Mouse (Mus musculus) stomach, embryonic 15.5 days (tissue): ENCODE measurements around the gene Mfng. TPM values are rescaled to one million over a fixed set of nuclear protein-coding genes. Genes with fewer than 3 reads are reported as not detected.
A peak's percentile ranks its signal among the peaks of the same experiment; 100 is the strongest.

Source experiments
- ATAC-seq: fragments of 200-750 bp; cut with Nextera tagmentation; 2 replicates; pipeline ENCODE4 v1.8.0; 2017; ENCODE audit warnings: low read depth, moderate number of reproducible peaks, moderate TSS enrichment; ENCODE audit not compliant: insufficient read depth, low FRiP score
- H3K27ac ChIP-seq: fragments of 300-500 bp; sonication (generic); 2 replicates; pipeline ENCODE4 v1.5.1; 2015; ENCODE audit warnings: mild to moderate bottlenecking, inconsistent platforms
- H3K27me3 ChIP-seq: fragments of 300-500 bp; sonication (generic); replicated peaks from 2 replicates; pipeline ENCODE4 v1.6.1; 2015; ENCODE audit warnings: inconsistent platforms
- H3K36me3 ChIP-seq: fragments of 300-500 bp; sonication (generic); 2 replicates; pipeline ENCODE4 v1.6.1; 2015; ENCODE audit warnings: inconsistent platforms
- H3K4me1 ChIP-seq: fragments of 300-500 bp; sonication (generic); 2 replicates; pipeline ENCODE4 v1.6.1; 2015; ENCODE audit warnings: inconsistent platforms
- H3K4me2 ChIP-seq: fragments of 300-500 bp; sonication (generic); 2 replicates; pipeline ENCODE4 v1.6.1; 2015; ENCODE audit warnings: mild to moderate bottlenecking, inconsistent platforms
- H3K4me3 ChIP-seq: fragments of 300-500 bp; sonication (generic); replicated peaks from 2 replicates; pipeline ENCODE4 v1.5.1; 2015; ENCODE audit warnings: inconsistent platforms
- H3K9ac ChIP-seq: fragments of 300-500 bp; sonication (generic); 2 replicates; pipeline ENCODE4 v1.6.1; 2015; ENCODE audit warnings: inconsistent platforms
- H3K9me3 ChIP-seq: fragments of 300-500 bp; sonication (generic); 2 replicates; pipeline ENCODE4 v1.6.1; 2016; ENCODE audit warnings: inconsistent platforms
- WGBS: fragments of 180-500 bp; shearing (Covaris S2); methylation state at CpG from one replicate; pipeline ENCODE4 v1.1.7; 2015; 5-methylcytosine and 5-hydroxymethylcytosine counted together
- polyA plus RNA-seq: library from polyadenylated mRNA; unstranded; fragments of >200 nt; fragmentation: Nextera tagmentation; extraction: Ambion mirVana; gene quantifications from 2 replicates; pipeline ENCODE4 v1.2.1, GENCODE M21; 2015

Mfng gene
- polyA plus RNA-seq, 1 experiment from 2014 or later: 18.0 TPM

DNA sequence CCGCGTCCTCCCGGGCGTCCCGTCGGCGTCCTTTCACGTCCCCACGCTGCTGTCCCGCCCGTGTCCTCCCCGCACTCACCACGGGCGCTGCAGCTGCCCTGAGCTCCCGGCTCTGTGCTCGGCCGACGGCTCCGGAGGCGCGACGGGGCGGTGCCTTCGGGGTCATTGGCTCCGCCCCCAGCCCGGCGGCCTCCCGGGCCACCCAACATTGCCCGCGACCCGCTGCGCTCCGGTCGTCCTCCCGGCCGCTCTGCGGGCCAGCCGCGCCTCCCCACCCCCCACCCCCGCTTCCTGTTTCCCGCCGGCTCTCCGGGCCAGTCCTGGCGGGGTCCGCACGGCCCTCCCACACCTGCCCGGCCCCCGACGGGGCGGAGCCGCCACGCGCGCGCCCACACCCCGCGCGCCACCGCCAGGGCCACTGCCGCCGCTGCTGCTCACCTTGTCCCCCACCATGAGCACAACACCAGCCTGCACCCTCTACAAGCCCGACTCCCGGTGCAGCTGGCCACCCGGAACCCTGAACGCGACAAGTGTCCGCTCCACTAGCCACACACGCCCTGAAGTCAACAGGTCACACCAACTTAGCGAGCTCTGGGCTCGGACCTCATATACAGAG, 29.6 kb upstream of the Mfng start, which contains the start of gene Card10:
TSS of gene Card10 (minus strand) at position 267 of the 616 bp plus-strand sequence.
- peak; percentile 62 for ATAC-seq
- Histone ChIP-seq H3K4me1 (peaks cover 43% of the 10 kb centered on the region), H3K36me3 (no peaks in the 10 kb centered on the region), H3K9me3 (no peaks in the 10 kb centered on the region), H3K27me3 (no peaks in the 10 kb centered on the region), H3K4me3 (peak within 1 kb of the TSS; percentile 73), H3K9ac (peak within 1 kb of the TSS; percentile 60), H3K4me2 (peak within 1 kb of the TSS; percentile 99), H3K27ac (peak within 1 kb of the TSS; percentile 69)
- WGBS: 1% methylated on average over 63 of the region's 70 CpGs

DNA sequence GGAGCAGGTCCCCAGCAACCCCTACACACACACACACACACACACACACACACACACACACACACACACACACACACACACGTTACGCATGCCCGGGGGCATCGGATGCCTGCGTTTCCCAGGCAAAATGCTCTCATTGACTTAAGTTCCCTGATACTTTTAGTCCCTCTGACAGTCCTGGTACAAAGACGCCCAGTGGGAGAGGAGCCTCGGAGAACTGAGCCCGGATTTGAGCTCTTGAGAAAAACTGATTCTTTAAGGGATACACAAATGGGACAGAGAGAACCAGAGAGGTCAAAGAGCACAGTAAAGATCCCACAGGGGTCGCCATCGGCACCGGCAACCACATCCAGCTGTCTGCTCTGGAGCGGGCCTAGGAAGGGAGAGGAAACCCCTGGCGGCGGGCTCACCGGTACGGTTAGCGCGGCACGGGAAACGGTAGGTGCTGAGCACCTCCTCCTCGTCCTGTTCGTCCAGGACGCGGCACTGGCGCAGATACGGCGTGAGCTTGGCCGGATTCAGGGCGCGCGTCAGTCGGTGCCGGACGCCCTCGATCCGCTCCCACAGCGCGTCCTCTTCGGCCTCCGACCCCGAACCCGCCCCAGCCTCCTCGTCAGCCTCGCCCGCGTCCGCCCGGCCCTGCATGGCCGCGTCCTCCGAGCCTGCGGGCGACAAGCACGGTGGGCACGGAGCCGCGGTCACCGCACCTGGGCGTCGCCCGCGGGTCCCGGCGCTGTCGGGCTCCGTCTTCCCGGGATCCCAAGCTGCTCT, 28.9 kb upstream of the Mfng start:
- ATAC-seq: 0 out of 2 replicates have a peak, but pooled peaks have one; percentile 15
- peaks cover 42% of the 10 kb centered on the region for H3K4me1 ChIP-seq
- 3% methylated on average over 67 of the region's 67 CpGs for whole genome bisulfite sequencing
- H3K4me2 ChIP-seq: peak overlapping the region; percentile 99
- peak overlapping the region; percentile 69 for H3K27ac ChIP-seq
- H3K9me3 ChIP-seq: no peaks in the 10 kb centered on the region
- H3K9ac ChIP-seq: peak overlapping the region; percentile 60
- peak overlapping the region; percentile 73 for H3K4me3 ChIP-seq
- H3K27me3 ChIP-seq: no peaks in the 10 kb centered on the region
- no peaks in the 10 kb centered on the region for H3K36me3 ChIP-seq

DNA sequence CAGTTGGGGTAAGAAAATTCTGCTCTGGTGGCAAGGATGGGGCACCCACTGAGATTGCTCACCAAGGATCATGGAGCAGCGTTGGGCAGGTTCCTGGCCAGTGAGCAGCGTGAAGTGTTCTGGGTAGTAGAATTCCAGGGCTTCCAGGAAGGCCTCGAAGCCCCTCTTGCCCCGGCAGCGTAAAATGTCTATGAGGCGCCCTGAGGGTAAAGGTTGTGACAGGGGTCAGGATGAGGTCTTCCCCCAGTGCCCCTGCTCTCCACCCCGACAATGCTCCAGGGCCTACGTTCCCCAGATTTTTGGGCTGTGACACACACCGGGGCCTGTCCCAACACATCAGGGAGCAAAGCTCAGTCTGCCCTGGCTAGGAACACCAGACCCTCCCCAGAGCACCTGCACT, 28.3 kb upstream of the Mfng start:
- WGBS: 68% methylated on average over 9 of the region's 9 CpGs

DNA sequence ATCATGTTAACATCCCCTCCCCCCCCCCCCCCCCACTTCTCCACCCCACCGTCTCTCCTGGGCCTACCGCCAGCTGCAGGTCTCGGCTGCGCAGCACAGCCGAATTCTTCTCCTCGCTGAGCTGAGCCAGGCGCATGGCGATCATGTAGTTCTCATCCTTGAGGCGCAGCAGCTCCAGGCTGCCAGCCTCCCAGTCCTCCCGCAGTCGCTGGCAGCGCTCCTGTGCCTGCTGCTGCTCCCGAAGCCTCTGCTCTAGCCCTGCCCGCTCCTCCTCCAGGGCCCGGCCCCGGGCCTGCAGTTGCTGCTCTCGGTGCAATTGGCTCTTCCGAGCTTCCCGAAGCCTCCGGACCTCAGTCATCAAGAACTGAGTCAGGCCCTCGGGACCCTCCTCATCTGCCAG, 25.8 kb upstream of the Mfng start:
- H3K9me3 ChIP-seq: no peaks in the 10 kb centered on the region
- no peak for ATAC-seq
- peaks cover 36% of the 10 kb centered on the region for H3K4me1 ChIP-seq
- H3K9ac ChIP-seq: no peak overlapping the region
- no peaks in the 10 kb centered on the region for H3K27me3 ChIP-seq
- H3K4me2 ChIP-seq: no peak overlapping the region
- H3K36me3 ChIP-seq: no peaks in the 10 kb centered on the region
- no peak overlapping the region for H3K4me3 ChIP-seq
- no peak overlapping the region for H3K27ac ChIP-seq
- 56% methylated on average over 20 of the region's 21 CpGs for WGBS

More for the DNA sequence above, 28.3 kb upstream of the Mfng start:
- H3K27ac ChIP-seq: no peak overlapping the region
- H3K4me3 ChIP-seq: peak overlapping the region; percentile 73
- no peak for ATAC-seq
- peak overlapping the region; percentile 99 for H3K4me2 ChIP-seq
- H3K9ac ChIP-seq: no peak overlapping the region
- H3K27me3 ChIP-seq: no peaks in the 10 kb centered on the region
- H3K4me1 ChIP-seq: peaks cover 39% of the 10 kb centered on the region
- no peaks in the 10 kb centered on the region for H3K36me3 ChIP-seq
- no peaks in the 10 kb centered on the region for H3K9me3 ChIP-seq

DNA sequence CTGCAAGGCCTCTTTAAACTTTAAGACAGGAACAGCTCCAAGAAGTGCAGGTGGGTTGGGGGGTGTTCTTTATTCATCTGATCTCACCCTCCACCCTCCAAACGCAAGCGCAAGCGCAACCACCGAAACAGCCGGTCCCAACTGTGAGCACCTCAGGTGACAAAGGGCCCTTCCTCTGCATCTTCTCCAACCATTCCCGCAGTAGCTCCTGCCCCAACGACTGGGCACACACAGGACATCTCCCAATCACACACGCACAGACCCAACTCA, 23.7 kb upstream of the Mfng start:
- no peak for ATAC-seq
- Histone ChIP-seq H3K4me3 (no peak overlapping the region), H3K4me2 (no peak overlapping the region), H3K36me3 (no peaks in the 10 kb centered on the region), H3K9ac (no peak overlapping the region), H3K9me3 (no peaks in the 10 kb centered on the region), H3K27me3 (no peaks in the 10 kb centered on the region), H3K4me1 (peaks cover 16% of the 10 kb centered on the region; the same call in 1 of the 2 replicates), H3K27ac (no peak overlapping the region)
- WGBS: 85% methylated on average over 8 of the region's 8 CpGs

DNA sequence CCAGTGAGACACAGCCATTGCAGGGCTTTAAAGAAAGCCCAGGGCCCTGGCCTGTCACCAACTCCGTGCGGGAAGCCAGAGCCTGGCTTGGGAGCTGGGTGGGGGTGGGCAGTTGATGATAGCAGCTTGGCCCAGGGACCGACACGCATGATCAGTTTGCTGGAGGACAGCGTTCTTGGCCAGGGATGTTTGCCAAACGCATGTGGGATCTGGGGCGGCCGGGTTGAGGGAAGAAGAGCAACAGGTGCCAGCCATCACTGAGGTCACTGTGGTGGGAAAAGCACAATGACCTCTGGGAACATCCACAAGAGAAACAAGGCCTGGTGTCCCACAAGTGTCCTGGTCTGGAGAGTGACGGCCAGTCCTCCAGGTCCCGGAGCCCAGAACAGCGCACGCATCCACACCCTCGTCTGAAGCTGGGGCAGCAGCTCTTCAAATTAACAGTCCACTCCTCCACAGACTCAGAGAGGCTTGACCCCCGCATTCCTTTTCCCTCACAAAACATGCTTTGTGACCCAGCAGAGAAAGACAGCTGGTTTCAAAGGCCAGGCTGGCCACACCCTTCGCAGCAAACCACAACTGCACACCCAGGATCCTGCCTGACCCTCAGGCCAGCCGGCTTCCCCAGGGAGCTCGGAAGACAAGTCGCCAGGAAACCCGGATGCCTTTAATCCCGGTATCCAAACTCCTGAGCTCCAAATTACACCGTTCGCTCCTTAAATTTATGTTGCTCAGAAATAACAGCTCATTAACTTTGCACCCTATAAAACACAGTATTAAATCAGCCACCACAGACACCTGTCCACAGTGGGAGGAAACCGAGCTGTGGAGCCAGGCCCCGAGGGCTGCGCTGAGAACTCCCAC, 23.2 kb upstream of the Mfng start:
- H3K4me2 ChIP-seq: no peak overlapping the region
- no peak for ATAC-seq
- no peaks in the 10 kb centered on the region for H3K27me3 ChIP-seq
- H3K36me3 ChIP-seq: no peaks in the 10 kb centered on the region
- H3K4me3 ChIP-seq: no peak overlapping the region
- no peak overlapping the region for H3K9ac ChIP-seq
- H3K27ac ChIP-seq: no peak overlapping the region
- WGBS: 45% methylated on average over 25 of the region's 25 CpGs
- peaks cover 11% of the 10 kb centered on the region; the same call in 1 of the 2 replicates for H3K4me1 ChIP-seq
- H3K9me3 ChIP-seq: no peaks in the 10 kb centered on the region

DNA sequence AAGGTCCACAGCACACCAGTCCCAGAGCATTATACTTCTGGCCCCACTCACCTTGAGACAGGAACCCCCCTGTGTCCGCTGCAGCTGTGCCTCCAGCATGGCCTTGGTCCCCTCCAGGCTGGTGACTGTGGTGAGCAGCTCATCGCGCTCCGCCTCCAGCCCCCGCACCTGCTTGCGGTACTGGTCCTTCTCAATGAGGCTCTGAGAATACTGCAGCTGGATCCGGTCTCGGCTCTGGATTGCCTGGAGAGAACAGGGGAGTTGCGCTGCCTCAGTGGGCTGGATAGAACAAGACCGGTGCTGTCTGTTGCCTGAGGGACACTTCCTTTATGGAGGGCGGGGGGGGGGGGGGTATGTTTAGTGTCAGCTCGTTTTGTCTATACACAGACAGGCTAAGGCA, 17.7 kb upstream of the Mfng start:
- Histone ChIP-seq H3K27ac (peak overlapping the region; percentile 22; the same call in 1 of the 2 replicates), H3K9me3 (no peaks in the 10 kb centered on the region), H3K4me2 (no peak overlapping the region), H3K27me3 (no peaks in the 10 kb centered on the region), H3K36me3 (no peaks in the 10 kb centered on the region), H3K9ac (no peak overlapping the region), H3K4me1 (peaks cover 31% of the 10 kb centered on the region), H3K4me3 (no peak overlapping the region)
- 76% methylated on average over 12 of the region's 12 CpGs for WGBS
- ATAC-seq: no peak

DNA sequence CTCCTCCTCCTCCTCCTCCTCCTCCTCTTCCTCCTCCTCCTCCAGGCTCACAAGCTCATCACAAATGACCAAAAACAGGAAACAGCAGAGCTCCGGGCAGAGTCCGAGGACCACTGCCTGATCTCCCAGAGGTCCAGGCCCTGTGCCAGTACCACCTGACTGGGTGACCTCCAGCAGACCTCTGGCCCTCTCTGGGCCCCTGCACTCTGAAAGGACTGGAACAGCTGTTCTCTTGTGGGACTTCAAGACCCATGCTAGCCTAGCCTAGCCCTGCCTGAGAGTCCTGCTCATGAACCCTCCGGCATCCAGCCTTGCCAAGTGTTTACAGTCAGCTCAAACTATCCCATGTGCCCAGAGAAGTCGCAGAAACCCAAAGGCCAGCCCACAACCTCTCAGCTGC, 17.2 kb upstream of the Mfng start:
- Histone ChIP-seq H3K36me3 (no peaks in the 10 kb centered on the region), H3K4me2 (no peak overlapping the region), H3K4me3 (no peak overlapping the region), H3K9me3 (no peaks in the 10 kb centered on the region), H3K9ac (no peak overlapping the region), H3K4me1 (peaks cover 30% of the 10 kb centered on the region), H3K27me3 (no peaks in the 10 kb centered on the region), H3K27ac (peak overlapping the region; percentile 22; the same call in 1 of the 2 replicates)
- peak; percentile 29; the same call in 1 of the 2 replicates for ATAC-seq
- 30% methylated on average over 4 of the region's 4 CpGs for WGBS

DNA sequence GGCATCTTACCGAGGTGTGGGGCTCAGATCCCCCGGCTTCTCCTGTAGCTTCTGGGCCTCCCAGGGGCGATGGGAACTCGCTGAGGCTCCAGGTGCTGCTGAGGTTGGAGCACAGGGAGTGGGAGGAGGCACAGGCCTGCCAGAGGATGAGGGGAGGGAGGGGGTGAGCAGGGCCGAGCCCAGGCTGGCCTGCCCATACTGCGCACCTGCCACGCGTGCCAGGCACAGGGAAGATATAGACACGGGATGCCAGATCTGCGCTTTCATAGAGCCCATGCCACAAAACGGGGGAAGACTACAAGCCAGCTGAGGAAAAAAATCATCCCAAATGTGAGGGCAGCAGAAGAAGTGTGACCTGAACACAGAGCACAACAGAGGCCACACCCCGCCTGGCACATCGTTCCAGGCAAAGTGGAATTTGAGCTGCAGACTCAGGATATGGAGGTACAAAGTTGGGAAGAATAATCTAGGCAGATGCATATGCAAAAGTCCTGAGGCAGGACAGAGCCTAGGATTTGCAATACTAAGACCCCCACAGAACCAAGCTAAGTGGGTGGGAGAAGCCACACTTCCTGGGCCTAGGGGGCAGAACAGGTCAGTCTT, 16.5 kb upstream of the Mfng start:
- no peak overlapping the region for H3K4me3 ChIP-seq
- H3K9ac ChIP-seq: no peak overlapping the region
- H3K9me3 ChIP-seq: no peaks in the 10 kb centered on the region
- no peaks in the 10 kb centered on the region for H3K36me3 ChIP-seq
- ATAC-seq: no peak
- H3K27ac ChIP-seq: no peak overlapping the region
- no peaks in the 10 kb centered on the region for H3K27me3 ChIP-seq
- H3K4me1 ChIP-seq: peaks cover 30% of the 10 kb centered on the region
- 84% methylated on average over 13 of the region's 13 CpGs for WGBS
- H3K4me2 ChIP-seq: no peak overlapping the region

DNA sequence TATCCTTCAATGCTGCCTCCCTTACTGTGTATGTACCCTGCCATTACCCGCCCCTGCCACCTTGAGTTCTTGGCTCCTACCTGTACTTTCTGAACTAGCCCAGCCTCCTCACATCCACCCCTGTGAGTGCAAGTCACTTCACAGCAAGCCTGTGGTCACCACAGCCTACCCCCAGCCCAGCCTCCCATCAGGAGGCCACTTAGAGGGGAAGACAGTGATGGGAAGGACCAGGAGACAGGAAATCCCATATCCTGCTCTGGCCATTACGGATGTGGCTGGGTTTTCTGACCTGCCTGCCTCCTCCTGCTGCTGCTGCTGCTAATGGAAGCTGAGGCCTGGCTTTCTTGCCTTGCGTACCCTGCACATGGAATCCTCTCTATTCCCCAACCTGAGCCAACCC, 14.8 kb upstream of the Mfng start:
- Histone ChIP-seq H3K27me3 (no peaks in the 10 kb centered on the region), H3K4me1 (peaks cover 30% of the 10 kb centered on the region), H3K27ac (peak overlapping the region; percentile 42; the same call in 1 of the 2 replicates), H3K36me3 (no peaks in the 10 kb centered on the region), H3K4me3 (no peak overlapping the region), H3K9ac (no peak overlapping the region), H3K4me2 (no peak overlapping the region), H3K9me3 (no peaks in the 10 kb centered on the region)
- 68% methylated on average over 3 of the region's 3 CpGs for WGBS
- no peak for ATAC-seq

DNA sequence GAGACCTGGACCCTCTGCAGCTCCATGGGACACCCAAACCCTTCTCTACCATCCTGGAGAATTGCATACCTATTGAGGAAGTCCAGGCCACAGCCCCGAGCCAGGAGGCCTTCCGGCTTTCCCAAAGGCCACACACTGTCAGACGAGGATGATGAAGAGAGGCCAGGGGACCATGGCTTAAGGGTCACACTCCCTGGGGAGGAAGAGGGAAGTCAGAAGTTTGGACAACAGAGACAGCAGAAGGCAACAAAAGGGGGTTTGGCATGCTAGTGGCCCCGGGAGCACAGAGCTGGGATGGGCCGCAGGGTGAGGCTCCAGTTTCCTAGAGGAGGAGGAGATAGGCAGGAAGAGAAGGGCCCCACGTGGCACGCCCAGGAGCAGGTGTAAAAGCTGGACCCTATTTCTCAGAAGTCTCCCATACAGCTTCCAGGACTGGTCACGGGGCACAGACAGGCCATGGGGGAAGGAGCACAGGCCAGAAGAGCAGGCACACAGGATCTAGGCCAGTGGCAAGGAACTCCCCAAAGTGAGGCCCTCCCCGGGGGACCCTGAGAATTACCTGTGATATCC, 14.1 kb upstream of the Mfng start:
- peaks cover 30% of the 10 kb centered on the region for H3K4me1 ChIP-seq
- H3K4me3 ChIP-seq: no peak overlapping the region
- no peak for ATAC-seq
- H3K27ac ChIP-seq: peak overlapping the region; percentile 48
- H3K9ac ChIP-seq: no peak overlapping the region
- H3K9me3 ChIP-seq: no peaks in the 10 kb centered on the region
- no peaks in the 10 kb centered on the region for H3K27me3 ChIP-seq
- WGBS: 51% methylated on average over 9 of the region's 9 CpGs
- no peaks in the 10 kb centered on the region for H3K36me3 ChIP-seq
- no peak overlapping the region for H3K4me2 ChIP-seq
